Mouse (Mus musculus) liver, adult (tissue): ENCODE data around the gene Oat.

Experiments used
- GATA4 ChIP-seq: IDR thresholded peaks from 2 replicates; pipeline ENCODE4 v1.6.1; 2014; ENCODE audit warnings: mild to moderate bottlenecking, low read length; ENCODE audit not compliant: insufficient replicate concordance

Gene Oat

DNA sequence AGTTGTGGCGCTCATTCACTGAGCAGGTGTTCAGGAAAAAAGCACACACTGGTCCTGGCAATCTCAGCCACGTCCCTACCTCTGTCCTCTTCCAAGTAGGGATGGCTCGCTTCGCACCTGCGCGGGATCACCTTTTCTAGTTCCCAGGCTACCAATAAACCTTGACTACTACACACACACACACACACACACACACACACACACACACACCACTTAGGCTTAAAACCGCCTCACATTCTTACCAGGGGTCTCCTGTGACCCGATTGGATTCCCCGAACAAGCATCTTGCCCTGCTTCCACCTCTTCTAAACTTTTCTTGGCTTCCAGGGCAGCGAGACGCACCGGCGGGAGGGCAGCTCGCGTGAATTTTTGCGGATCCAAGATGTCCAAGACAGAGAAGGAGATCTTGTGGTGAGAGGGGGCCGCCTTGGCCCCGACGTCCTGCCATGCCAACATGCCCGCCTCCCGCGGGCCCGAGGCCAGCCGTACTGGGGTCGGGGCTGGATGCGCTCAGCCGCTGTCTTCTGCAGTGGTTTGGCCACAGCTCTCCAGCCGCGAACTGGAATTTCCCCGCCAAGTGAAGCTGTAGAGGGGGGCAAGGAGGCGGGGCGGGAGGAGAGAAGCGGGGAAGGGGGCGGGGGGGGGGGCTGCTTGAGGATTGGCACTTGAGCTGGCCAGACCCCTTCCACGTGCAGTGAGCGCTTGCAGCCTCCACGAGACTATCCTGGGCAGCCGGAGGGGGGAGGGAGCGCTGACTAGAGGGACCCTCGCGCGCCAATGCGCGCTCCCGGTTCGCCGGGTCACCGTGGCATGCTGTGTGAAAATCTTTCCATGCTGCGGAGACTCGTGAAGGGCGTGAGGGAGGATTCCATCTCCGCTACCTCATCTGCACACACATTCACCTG, 23.1 kb upstream of the Oat start, which contains the start of gene Nkx1-2:
Nkx1-2 (minus strand) TSS at position 567 of the 905 bp plus-strand sequence.
- no peak for TF ChIP-seq GATA4

DNA sequence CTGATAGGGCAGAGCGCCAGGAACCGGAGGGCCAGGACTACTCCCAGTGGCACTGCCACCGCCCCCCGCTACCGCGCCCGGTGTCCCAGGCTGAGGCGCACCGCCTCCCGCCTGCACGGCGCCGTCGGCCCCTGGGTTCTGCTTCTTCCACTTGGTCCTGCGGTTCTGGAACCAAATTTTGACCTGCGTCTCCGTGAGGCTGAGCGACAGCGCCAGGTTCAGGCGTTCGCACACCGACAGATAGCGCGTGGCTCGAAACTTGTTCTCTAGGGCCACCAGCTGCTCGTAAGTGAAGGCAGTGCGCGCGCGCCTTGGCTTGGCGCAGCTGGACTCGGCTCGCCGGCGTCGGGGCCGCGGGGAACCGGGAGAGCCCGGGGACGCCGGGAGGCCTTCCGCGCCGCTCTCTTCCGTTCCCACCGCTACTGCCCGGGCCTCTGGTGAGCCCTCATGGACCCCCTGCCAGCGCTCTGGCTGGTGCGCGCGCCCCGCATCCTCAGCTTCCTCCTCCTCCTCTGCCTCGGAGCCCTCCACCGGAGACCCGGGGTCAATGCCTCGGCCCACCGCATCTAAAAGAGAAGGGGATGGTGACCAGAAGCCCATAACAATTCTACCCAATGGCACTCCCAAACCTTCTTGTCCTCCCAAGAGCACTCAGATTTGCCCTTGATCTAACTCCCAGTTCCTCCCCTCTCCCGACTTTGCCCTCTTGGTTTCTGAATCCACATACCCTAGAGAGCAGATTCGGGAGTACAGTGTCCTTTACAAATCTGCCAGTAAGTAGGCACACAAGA, 21.2 kb upstream of the Oat start:
- TF ChIP-seq GATA4: no peak

DNA sequence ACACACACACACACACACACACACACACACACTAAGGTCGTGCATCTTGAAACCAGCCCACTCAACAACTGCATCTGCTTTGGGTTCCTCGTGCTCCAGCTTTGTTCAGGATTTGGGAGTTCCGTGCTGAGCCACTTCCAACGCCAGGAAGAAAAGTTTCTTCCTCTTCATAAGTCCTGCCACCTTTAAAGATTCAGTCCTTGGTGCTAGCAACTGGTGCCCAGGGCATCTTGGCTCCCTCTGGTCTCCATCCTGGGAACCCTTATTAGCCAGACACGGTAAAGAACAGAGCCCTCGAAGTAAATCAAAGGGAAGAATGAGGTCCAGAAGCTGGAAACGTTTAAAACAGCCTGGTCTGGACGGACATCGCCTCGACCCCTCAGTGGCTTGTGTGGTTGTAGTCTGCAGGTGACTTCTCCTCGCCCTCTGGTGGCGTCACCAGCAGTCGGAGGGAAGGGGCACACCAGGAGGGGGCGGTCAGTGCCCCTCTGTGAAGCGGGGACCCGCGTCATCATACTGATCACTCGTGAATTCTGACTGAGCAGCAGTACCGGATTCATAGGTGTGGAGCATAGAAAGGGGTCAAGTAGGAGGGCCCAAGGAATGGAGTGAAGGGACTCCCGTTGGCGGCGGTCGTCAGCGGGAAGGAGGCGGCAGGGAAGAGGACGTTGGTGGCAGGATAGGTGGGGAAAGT, 20.5 kb upstream of the Oat start:
- TF ChIP-seq GATA4: no peak

DNA sequence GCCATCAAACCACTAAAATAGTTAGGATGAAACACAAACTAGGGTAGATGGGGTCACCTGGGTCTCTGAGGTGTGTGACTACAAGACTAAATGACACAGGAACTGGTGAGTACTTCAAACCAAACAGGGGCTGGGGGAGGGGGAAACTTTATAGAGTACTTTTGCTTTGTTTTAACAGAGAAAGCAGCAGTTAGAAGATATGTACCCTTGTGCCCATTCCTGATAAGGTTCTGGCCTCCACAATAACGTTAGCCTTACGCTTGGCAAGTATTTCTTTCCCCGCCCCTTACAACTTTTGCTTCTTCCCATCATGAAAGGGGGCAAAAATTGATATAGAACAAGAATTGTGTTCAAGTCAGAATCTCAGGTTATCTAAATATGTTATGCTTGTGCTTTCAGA, 19.6 kb upstream of the Oat start:
- TF ChIP-seq GATA4: no peak

DNA sequence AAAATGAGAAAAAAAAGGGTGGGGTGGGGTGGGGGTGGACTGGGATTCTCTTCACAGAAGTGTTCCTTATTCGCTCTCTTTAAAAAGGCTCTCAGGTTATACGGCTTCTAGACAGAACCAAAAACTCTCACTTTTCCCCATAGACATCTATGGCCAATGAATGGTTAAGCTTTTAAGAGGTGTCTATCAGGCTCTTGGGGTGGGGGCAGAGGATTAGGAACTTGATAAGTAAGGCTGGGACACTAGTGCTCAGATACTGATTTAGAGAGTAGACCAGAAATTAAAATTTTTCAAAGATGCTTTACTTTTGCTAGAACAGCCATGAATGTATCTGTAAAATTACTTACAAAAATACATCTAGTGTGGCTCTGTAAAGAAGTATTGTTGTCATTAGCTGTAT, 18.1 kb upstream of the Oat start:
- no peak for TF ChIP-seq GATA4

DNA sequence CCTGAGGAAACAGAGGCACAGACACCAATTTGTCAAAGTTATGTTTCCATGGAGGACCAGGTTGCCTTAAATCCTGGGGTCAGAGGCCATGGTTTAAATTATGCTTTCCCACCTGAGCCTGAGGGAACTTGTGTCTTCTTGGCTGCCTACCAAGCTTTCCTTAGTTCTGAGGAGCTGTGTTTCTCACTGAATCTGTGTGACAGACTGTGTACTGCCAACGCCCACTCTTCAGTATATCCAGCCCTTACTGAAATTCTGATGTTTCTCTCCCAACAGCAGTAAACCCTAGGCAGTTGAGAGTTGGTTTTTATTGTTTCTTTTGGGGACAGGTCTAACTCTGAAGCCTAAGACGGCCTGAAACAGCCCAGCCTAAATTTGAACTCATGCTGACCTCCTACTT, 17.6 kb upstream of the Oat start:
- no peak for TF ChIP-seq GATA4

DNA sequence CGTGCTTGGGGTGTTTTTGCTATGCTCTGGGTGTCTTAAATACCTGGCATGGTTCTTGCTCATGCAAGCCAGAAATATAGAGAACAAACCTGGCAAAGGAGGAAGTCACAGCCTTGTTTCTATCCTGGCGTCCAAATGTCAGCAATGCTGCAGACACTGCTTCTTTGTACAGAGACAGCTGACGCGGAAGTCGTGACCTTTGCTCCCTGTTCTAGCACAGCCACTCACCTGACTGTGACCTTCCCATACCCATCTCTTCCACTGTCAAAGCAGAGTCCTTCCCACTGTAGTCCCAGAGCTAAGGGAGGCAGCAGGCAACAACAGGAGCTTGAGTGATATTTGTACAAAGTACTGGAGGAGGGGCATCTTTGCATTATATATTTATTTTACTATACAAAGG, 13.4 kb upstream of the Oat start:
- no peak for TF ChIP-seq GATA4

DNA sequence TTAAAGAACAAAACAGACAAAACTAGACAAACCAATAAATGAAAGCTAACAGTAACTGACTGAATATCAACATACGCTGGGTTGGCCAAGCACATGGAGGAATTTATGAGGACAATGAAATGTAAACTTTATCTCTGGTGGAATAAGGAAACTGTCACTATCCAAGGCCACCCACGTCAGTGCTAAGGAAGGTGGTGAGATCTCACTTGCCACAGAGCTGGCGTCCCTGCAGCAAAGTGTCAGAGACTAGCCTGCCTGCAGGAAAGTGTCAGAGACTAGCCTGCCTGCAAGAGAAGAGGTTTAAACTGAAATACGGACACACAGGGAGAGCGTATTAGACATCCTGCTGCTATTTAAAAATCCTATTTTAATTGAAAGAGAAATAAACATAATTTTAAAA, 11.0 kb upstream of the Oat start:
- TF ChIP-seq GATA4: no peak

DNA sequence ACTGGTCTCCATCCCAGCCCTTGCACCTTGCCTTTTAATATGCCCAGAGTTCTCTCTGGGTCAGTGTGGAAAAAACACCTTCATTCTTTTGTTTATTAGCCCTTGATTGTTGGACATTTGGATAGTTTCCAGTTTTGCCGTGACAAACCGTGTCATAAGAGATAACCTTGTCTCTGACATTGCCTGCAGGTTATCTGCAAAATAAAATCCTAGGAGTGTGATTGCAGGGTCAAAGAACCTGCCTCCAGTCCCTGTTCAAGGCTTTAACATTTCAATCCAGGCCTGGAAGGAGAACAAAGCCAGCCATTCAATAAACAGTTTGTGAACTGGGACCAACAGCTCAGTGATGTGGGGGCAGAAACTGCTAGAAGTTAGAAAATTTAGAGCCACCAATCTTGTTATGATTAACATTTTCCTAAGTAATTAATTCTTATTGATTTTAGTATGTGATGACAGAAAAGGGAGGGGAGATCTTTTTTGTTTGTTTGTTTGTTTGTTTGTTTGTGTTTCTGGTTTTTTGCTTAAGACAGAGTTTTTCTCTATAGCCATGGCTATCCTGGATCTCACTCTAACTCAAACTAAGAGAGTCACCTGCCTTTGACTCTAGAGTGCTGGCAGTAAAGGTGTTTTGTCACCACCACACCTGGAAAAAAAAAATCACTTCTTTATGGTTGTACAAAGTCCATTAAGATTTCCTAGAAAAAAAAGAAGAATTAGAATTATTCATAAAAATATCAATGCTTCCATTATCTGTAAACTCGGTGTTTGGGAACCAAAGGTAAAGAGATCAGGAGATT, 9.7 kb upstream of the Oat start:
- no peak for TF ChIP-seq GATA4

DNA sequence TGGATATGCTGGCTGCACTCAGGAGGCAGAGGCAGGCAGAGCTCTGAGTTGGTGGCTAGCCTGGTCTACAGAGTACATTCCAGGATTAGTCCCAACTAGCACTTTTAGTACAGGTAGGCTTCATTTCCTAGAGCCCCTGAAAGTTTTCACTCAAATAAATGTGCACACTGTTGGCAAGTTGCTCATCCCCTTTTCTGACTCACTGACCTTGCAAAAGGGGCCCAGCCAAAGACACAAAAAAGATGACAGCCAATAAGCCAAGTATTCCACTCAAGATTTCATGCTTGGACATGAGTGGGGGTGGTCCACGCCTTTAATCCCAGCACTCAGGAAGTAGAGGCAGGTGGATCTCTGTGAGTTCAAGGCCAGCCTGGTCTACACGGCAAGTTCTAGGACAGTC, 5.2 kb upstream of the Oat start:
- TF ChIP-seq GATA4: no peak

DNA sequence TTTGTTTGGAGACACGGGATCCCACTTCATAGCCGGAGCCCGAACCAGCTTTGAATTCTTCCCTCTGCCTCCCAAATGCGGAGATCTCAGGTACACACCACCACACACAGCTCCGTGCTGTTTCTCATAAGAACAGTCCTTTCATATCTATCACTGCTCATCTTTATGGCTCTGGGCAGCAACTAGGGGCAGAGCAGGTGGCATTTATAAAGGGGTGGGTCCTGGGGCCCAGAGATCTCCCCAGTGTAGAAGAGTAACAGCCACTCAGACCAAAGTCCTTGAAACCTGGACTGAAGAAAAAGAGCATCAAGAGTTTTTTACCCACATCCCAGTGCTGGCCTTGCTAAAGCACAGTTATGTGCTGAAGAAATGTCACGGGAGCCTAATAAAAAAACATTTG, 4.3 kb upstream of the Oat start:
- no peak for TF ChIP-seq GATA4

DNA sequence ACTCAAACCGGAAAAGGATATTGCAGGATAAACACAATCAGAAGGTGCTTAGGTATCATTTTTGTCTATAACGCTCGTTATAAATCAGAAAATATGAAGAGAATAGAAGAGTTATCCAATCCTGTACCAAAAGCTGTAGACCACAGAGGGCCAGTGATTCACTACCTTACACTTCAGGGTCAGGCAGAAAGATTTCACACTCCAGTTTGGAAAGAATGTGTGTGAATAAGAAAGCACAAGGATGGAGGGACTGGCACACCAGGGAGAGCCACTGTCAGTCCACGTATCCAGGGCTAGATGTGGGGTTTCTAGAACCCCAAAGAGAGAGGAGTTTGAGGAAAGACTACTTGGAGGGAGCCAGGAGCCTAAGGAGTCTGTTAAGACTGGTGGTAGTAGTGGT, 693 bp upstream of the Oat start:
- TF ChIP-seq GATA4: no peak

DNA sequence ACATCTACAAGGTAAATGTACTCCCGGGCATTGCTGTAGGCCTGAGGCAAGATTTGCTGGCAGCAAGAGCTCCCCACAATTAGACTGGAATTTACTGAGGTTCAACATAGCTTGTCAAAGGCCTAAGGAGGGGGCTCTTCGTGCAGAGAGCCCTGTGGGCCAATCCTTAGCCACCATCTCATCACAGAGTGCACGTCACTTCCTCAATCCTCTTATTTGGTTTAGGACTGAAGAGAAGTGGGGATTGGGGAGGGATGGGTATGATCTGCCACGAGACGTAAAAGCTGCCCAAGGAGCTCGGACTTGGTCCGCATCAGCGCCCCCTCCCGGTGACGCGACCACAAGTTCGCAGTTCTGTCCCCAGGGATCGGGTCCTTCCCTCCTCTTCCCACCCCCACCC, 575 bp downstream of the Oat start:
- no peak for TF ChIP-seq GATA4

DNA sequence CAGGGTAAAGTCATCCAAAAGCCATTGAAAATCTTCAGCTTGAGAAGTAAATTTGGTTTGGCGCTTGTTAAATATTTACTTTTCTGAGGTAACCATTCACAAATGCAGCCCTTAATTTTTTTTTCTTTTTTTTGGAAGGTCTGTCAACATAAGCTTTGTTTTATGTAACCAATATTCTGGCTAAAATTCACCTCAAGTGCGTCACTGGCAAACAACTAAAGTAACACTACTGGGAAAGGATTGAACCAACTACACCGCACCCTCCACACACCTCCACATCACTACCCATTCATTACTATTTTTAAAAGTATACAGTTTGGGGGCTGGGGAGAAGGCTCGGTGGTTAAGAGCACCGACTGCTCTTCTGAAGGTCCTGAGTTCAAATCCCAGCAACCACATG, 1.6 kb downstream of the Oat start:
- no peak for TF ChIP-seq GATA4

DNA sequence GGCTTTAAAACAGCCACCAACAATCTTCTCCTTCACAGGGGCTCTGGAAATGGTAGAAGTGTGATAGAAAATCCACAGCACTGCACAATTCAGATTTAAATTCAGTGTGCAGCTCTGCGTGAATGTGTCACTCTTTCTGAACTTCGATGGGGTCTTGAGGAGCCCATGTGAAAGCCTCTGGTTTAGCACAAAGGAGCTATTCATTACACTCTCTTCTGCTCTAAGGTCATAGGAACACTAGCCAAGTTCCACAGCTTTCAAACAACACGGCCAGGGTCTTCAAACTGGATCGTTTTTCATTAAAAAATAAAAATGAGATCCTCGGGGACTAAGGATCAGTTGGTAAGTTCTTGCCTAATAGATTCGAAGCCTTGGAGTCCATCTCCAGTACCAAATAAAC, 3.0 kb downstream of the Oat start:
- no peak for TF ChIP-seq GATA4
